Mouse (Mus musculus) spleen, adult 2 months (tissue): Measurements from ENCODE around the gene Mrc1. TPM values are rescaled to one million over a fixed set of nuclear protein-coding genes. Genes with fewer than 3 reads are reported as not detected.
"Not testable (repeated sequence)": the region's sequence is repeated elsewhere in the genome, so short reads cannot be mapped to it uniquely, and the experiment has no call there.

ENCODE experiments used
- DNase-seq, 2 experiments: peaks; one replicate each; pipeline versions ENCODE4 v3.0.0 to v3.0.0-alpha.2; 2012 to 2021; ENCODE audit warnings: low spot score in 2 of 2, low read depth in 1 of 2
- H3K27ac ChIP-seq: fragments of 200-500 bp; 2 replicates; pipeline ENCODE4 v1.5.1; 2012; ENCODE audit warnings: low read length, inconsistent platforms; ENCODE audit not compliant: insufficient read depth
- H3K27me3 ChIP-seq: fragments of 200-500 bp; 2 replicates; pipeline ENCODE4 v1.6.1; 2012; ENCODE audit warnings: mild to moderate bottlenecking, moderate library complexity, low read length, inconsistent platforms; ENCODE audit not compliant: control insufficient read depth, insufficient read depth
- H3K36me3 ChIP-seq: fragments of 200-500 bp; 2 replicates; pipeline ENCODE4 v1.6.1; 2012; ENCODE audit warnings: mild to moderate bottlenecking, low read length, inconsistent platforms; ENCODE audit not compliant: control insufficient read depth, insufficient read depth
- H3K4me1 ChIP-seq: fragments of 200-500 bp; 2 replicates; pipeline ENCODE4 v1.6.1; 2011; ENCODE audit warnings: inconsistent platforms; ENCODE audit not compliant: control insufficient read depth, insufficient read depth, insufficient read length
- H3K4me3 ChIP-seq: fragments of 200-500 bp; 2 replicates; pipeline ENCODE4 v1.5.1; 2011; ENCODE audit warnings: mild to moderate bottlenecking, inconsistent platforms; ENCODE audit not compliant: insufficient read depth, insufficient read length; ENCODE audit errors: extremely low read depth
- CTCF ChIP-seq: fragments of 200-500 bp; IDR thresholded peaks from 2 replicates; pipeline ENCODE4 v1.5.1; 2011; ENCODE audit warnings: mild to moderate bottlenecking, inconsistent platforms; ENCODE audit not compliant: insufficient read depth, insufficient read length, insufficient replicate concordance; ENCODE audit errors: extremely low read depth
- POLR2A ChIP-seq: fragments of 200-500 bp; IDR thresholded peaks from 2 replicates; pipeline ENCODE4 v1.6.1; 2011; ENCODE audit warnings: low read depth, low read length, inconsistent platforms
- WGBS: fragments of 180-500 bp; shearing (Covaris S2); methylation state at CpG from one replicate; pipeline ENCODE4 v1.1.7; 2018; 5-methylcytosine and 5-hydroxymethylcytosine counted together
- polyA plus RNA-seq: library from polyadenylated mRNA; depleted of rRNA; stranded (reverse); fragments of >200 nt; gene quantifications from 2 replicates; pipeline ENCODE4 v1.2.3, GENCODE M21; 2012; rRNA removed

Mrc1 gene
- polyA plus RNA-seq: 3.5 and 5.8 TPM in 2 replicates

- H3K27me3 ChIP-seq: no peaks in the 10 kb centered on the region
- TF ChIP-seq CTCF (no peak), POLR2A (no peak)
- peaks cover 2% of the 10 kb centered on the region; the same call in 1 of the 2 replicates for H3K4me1 ChIP-seq
- no peaks in the 10 kb centered on the region for H3K36me3 ChIP-seq
- WGBS: 45% methylated on average over 3 of the region's 3 CpGs
- no peak within 1 kb of the TSS for H3K4me3 ChIP-seq
- peak within 1 kb of the TSS; percentile 41; the same call in 1 of the 2 replicates for H3K27ac ChIP-seq
- no peak for DNase-seq
Measured at GRCm38 (mm10) chr2:14229149-14229548, at the start of gene Mrc1. Gene Mrc1 (plus strand): TSS chr2:14229392.

- Histone ChIP-seq H3K4me1 (no peaks in the 10 kb centered on the region), H3K27ac (no peak overlapping the region), H3K36me3 (no peaks in the 10 kb centered on the region), H3K27me3 (no peaks in the 10 kb centered on the region), H3K4me3 (no peak overlapping the region)
- no peak for TF ChIP-seq POLR2A
- TF ChIP-seq CTCF: no peak
- no peak for DNase-seq
Measured at GRCm38 (mm10) chr2:14184375-14184774, 44.8 kb upstream of the Mrc1 start.

- no peak overlapping the region for H3K4me3 ChIP-seq
- H3K36me3 ChIP-seq: no peaks in the 10 kb centered on the region
- H3K27ac ChIP-seq: no peak overlapping the region
- peaks cover 4% of the 10 kb centered on the region; the same call in 1 of the 2 replicates for H3K4me1 ChIP-seq
- TF ChIP-seq CTCF: no peak
- TF ChIP-seq POLR2A: no peak
- H3K27me3 ChIP-seq: no peaks in the 10 kb centered on the region
- WGBS: 70% methylated on average over 4 of the region's 4 CpGs
- DNase-seq: no peak
Measured at GRCm38 (mm10) chr2:14190684-14191083, 38.5 kb upstream of the Mrc1 start.

- Histone ChIP-seq H3K4me1 (peaks cover 4% of the 10 kb centered on the region; the same call in 1 of the 2 replicates), H3K27me3 (no peaks in the 10 kb centered on the region), H3K27ac (no peak overlapping the region), H3K36me3 (no peaks in the 10 kb centered on the region), H3K4me3 (no peak overlapping the region)
- WGBS: 50% methylated on average over 4 of the region's 4 CpGs
- TF ChIP-seq POLR2A: no peak
- no peak for TF ChIP-seq CTCF
- DNase-seq: no peak
Measured at GRCm38 (mm10) chr2:14191601-14192000, 37.6 kb upstream of the Mrc1 start.

GRCm38 (mm10) chr2:14192046-14192445 is 37.1 kb upstream of the Mrc1 start:
- peak in 1 of 2 experiments; percentile 7 for DNase-seq
- Histone ChIP-seq H3K27ac (no peak overlapping the region), H3K4me1 (peaks cover 4% of the 10 kb centered on the region; the same call in 1 of the 2 replicates), H3K4me3 (no peak overlapping the region), H3K36me3 (no peaks in the 10 kb centered on the region), H3K27me3 (no peaks in the 10 kb centered on the region)
- TF ChIP-seq POLR2A: no peak
- no peak for TF ChIP-seq CTCF
- WGBS: 28% methylated on average over 6 of the region's 6 CpGs

- not testable (repeated sequence) for DNase-seq, H3K27ac ChIP-seq
- 57% methylated on average over 1 of the region's 2 CpGs for WGBS
Measured at GRCm38 (mm10) chr2:14198325-14198903, 30.8 kb upstream of the Mrc1 start.

GRCm38 (mm10) chr2:14199621-14200020 is 29.6 kb upstream of the Mrc1 start:
- Histone ChIP-seq H3K27ac (no peak overlapping the region), H3K4me1 (no peaks in the 10 kb centered on the region), H3K36me3 (no peaks in the 10 kb centered on the region), H3K4me3 (no peak overlapping the region), H3K27me3 (no peaks in the 10 kb centered on the region)
- 32% methylated on average over 2 of the region's 2 CpGs for WGBS
- no peak for TF ChIP-seq POLR2A
- TF ChIP-seq CTCF: no peak
- no peak for DNase-seq

More at GRCm38 (mm10) chr2:14198325-14198903, 30.8 kb upstream of the Mrc1 start:
- H3K4me3 ChIP-seq, H3K27me3 ChIP-seq, H3K4me1 ChIP-seq, H3K36me3 ChIP-seq: not testable (repeated sequence)

- not testable (repeated sequence) for H3K4me3 ChIP-seq, H3K4me1 ChIP-seq, H3K27me3 ChIP-seq, DNase-seq, H3K27ac ChIP-seq, H3K36me3 ChIP-seq
- 71% methylated on average over 1 of the region's 2 CpGs for WGBS
Measured at GRCm38 (mm10) chr2:14200879-14201445, 28.2 kb upstream of the Mrc1 start.
